13 mouse cellular contexts compared by ENCODE assay signal in the genomic region with DNA sequence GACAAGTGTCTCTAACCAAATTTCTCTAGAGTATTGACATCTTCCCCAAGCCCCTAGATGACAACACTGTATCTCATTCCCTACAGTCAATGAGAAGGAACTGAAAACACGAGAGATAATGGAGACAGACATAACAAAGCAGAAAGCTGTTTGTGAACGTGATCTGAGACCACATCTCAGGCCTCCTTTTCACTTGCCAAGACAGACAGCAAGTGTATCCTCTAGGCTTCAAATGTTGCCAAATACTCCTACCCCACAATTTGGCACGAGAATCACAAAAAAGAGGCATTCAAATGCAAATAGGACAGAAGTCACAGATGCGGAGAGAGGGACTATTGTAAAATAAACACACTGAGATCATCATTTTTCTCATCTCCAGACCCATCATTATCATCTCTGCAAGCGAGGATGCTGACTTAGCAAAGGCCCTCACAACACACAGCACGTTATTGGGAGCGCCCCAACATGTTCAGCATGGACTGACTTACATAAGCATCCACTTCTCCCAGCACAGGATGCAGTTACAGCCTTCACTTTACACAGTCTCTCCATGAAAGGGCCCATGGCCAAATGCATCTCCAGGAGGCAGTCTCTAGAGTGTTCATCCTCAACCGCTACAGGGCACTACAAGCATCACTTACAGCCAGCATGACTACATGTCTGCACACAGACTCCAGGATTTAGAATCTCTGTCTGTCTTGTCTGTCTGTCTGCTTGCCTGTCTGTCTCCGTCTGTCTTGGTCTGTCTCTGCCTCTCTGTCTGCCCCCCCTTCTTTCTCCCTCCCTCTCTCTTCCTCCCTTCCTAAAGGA. TPM values are rescaled to one million over a fixed set of nuclear protein-coding genes. Genes with fewer than 3 reads are reported as not detected.
A peak's percentile ranks its signal among the peaks of the same experiment; 100 is the strongest.
DNase-seq lines count a peak whose midpoint lies in the region; ATAC-seq and TF ChIP-seq lines count a peak whose summit lies in the region.
"Had no signal": no experiment of that assay in that cellular context is flagged by ENCODE, and none has a peak within 500 bp of the region (broad histone marks: within the 10 kb centered on the region; RNA-seq: fewer than 3 reads in every experiment).

No protein-coding gene starts in this region.

- no peak overlapping the region for H3K4me2 ChIP-seq in hindbrain, embryonic 13.5 days
- H3K4me2 ChIP-seq: kidney, embryonic 15.5 days; lung, embryonic 15.5 days; midbrain, embryonic 12.5 days had no signal

- H3K4me3 ChIP-seq in hindbrain, embryonic 13.5 days: no peak overlapping the region
- no peak overlapping the region for H3K4me3 ChIP-seq in hindbrain, embryonic 10.5 days
- H3K4me3 ChIP-seq: kidney, embryonic 15.5 days; lung, embryonic 15.5 days; midbrain, embryonic 12.5 days had no signal

- no peak for TF ChIP-seq CTCF in brain, embryonic 14.5 days (IDR thresholded peaks at IDR 0.05; ENCODE audit: borderline replicate concordance, extremely low read depth, insufficient read depth, insufficient read length)

- H3K4me1 ChIP-seq in hindbrain, embryonic 13.5 days (replicated peaks): peaks cover 8% of the 10 kb centered on the region
- 0 out of 2 replicates have a peak, but pooled peaks cover 3% of the 10 kb centered on the region for H3K4me1 ChIP-seq in hindbrain, embryonic 10.5 days (replicated peaks)
- H3K4me1 ChIP-seq: kidney, embryonic 15.5 days; lung, embryonic 15.5 days; midbrain, embryonic 12.5 days had no signal

- H3K9me3 ChIP-seq in hindbrain, embryonic 13.5 days: no peaks in the 10 kb centered on the region; the same call in 1 of the 2 replicates
- H3K9me3 ChIP-seq in hindbrain, embryonic 10.5 days: no peaks in the 10 kb centered on the region
- H3K9me3 ChIP-seq: kidney, embryonic 15.5 days; lung, embryonic 15.5 days had no signal

- H3K27me3 ChIP-seq in hindbrain, embryonic 13.5 days: no peaks in the 10 kb centered on the region
- no peaks in the 10 kb centered on the region for H3K27me3 ChIP-seq in hindbrain, embryonic 10.5 days (ENCODE audit: insufficient read depth, poor library complexity, severe bottlenecking)
- H3K27me3 ChIP-seq: kidney, embryonic 15.5 days; lung, embryonic 15.5 days; midbrain, embryonic 12.5 days had no signal

- H3K9ac ChIP-seq in hindbrain, embryonic 13.5 days: no peak overlapping the region
- H3K9ac ChIP-seq: kidney, embryonic 15.5 days; lung, embryonic 15.5 days; midbrain, embryonic 12.5 days had no signal

- DNase-seq in hindbrain, embryonic 10.5 days (ENCODE audit: low spot score): no peak
- peak; percentile 82 for DNase-seq in brain, embryonic 14.5 days (ENCODE audit: low read depth)
- peak; percentile 63 to 78 for DNase-seq in cerebellum, postnatal 14 days
- peak; percentile 50 to 63 for DNase-seq in layer of hippocampus, postnatal 36 days
- DNase-seq in lung, postnatal 10 days: no peak
- no peak for DNase-seq in kidney, postnatal 4 days
- DNase-seq in retina, postnatal 1 day: no peak
- DNase-seq: adrenal gland, adult 8-10 months; heart, postnatal 36 days had no signal

- peak overlapping the region; percentile 49 for H3K27ac ChIP-seq in hindbrain, embryonic 13.5 days
- H3K27ac ChIP-seq in hindbrain, embryonic 10.5 days: no peak overlapping the region
- H3K27ac ChIP-seq: kidney, embryonic 15.5 days; lung, embryonic 15.5 days; midbrain, embryonic 12.5 days had no signal

- ATAC-seq in hindbrain, embryonic 13.5 days (ENCODE audit: low FRiP score): peak; percentile 46; the same call in 1 of the 2 replicates

- H3K36me3 ChIP-seq in hindbrain, embryonic 13.5 days: no peaks in the 10 kb centered on the region
- no peaks in the 10 kb centered on the region for H3K36me3 ChIP-seq in hindbrain, embryonic 10.5 days
- H3K36me3 ChIP-seq: kidney, embryonic 15.5 days; lung, embryonic 15.5 days; midbrain, embryonic 12.5 days had no signal

- TF ChIP-seq POLR2A in brain, embryonic 14.5 days (IDR thresholded peaks at IDR 0.05; ENCODE audit: borderline replicate concordance, extremely low read depth, insufficient read depth, insufficient read length, poor library complexity, severe bottlenecking): no peak

- WGBS in hindbrain, embryonic 13.5 days: 52% methylated on average over 9 of the region's 9 CpGs
- 68% methylated on average over 9 of the region's 9 CpGs for WGBS in hindbrain, embryonic 10.5 days

RNA-seq across cellular contexts. Expression of a gene that starts 33.7 kb away (rescaled TPM):
- polyA plus RNA-seq in hindbrain, embryonic 13.5 days (2015; fragmentation: Nextera tagmentation; extraction: Ambion mirVana): 58.6 and 60.4 TPM in 2 replicates
- polyA plus RNA-seq in hindbrain, embryonic 10.5 days (2016; fragmentation: Nextera tagmentation; extraction: Ambion mirVana): 22.4 and 29.4 TPM in 2 replicates
- 44.3 and 69.0 TPM in 2 replicates for polyA plus RNA-seq in brain, embryonic 14.5 days (2012; rRNA removed)
- total RNA-seq in layer of hippocampus, postnatal 36 days (2021): 100 to 1,000 TPM; 223 to 235 TPM

RNA-seq across cellular contexts. Expression of a gene that starts 46.2 kb away (rescaled TPM):
- polyA plus RNA-seq in hindbrain, embryonic 13.5 days (2015; fragmentation: Nextera tagmentation; extraction: Ambion mirVana): 103 and 105 TPM in 2 replicates
- polyA plus RNA-seq in hindbrain, embryonic 10.5 days (2016; fragmentation: Nextera tagmentation; extraction: Ambion mirVana): 109 and 121 TPM in 2 replicates
- polyA plus RNA-seq in brain, embryonic 14.5 days (2012; rRNA removed): 51.2 and 53.4 TPM in 2 replicates
- total RNA-seq in layer of hippocampus, postnatal 36 days (2021): 10 to 100 TPM; 79.1 to 83.4 TPM

Comparison
In these comparisons a context has a peak if more than half of its experiments do, and no peak if none do; other contexts are left out.
1. DNase-seq: peak in brain, embryonic 14.5 days (single experiment), cerebellum, postnatal 14 days (2 of 2) and layer of hippocampus, postnatal 36 days (2 of 2); none in hindbrain, embryonic 10.5 days (single experiment), lung, postnatal 10 days (single experiment), kidney, postnatal 4 days (0 of 2) and retina, postnatal 1 day (single experiment).